Mouse (Mus musculus) C3H10T1/2 (cell line): ENCODE measurements around the gene Olfr93. TPM values are rescaled to one million over a fixed set of nuclear protein-coding genes. Genes with fewer than 3 reads are reported as not detected.

ENCODE experiments used
- polyA plus RNA-seq, 2 experiments: library from polyadenylated mRNA; unstranded; fragments of >200 nt; fragmentation: generic; extraction: Trizol; gene quantifications; one replicate each; pipeline ENCODE4 v1.2.1; 2012; ENCODE audit warnings: missing spikeins in 2 of 2

Olfr93 gene
- not detected for polyA plus RNA-seq

GRCm38 (mm10) chr17:37161394-37161793, at the start of gene Olfr93:
Olfr93 (minus strand) TSS chr17:37161494.

GRCm38 (mm10) chr17:37200894-37201293, 39.6 kb upstream of the Olfr93 start, which contains the start of gene Olfr94:
Olfr94 (minus strand) TSS chr17:37200994.

GRCm38 (mm10) chr17:37193656-37194055, 32.4 kb upstream of the Olfr93 start, which contains the start of gene Ubd:
Ubd (plus strand) TSS chr17:37193892.

GRCm38 (mm10) chr17:37119988-37120387, 41.3 kb downstream of the Olfr93 start, which contains the start of gene Olfr92:
Olfr92 (minus strand) TSS chr17:37120088.

GRCm38 (mm10) chr17:37098178-37098577, 63.1 kb downstream of the Olfr93 start, which contains the start of gene Olfr91:
Olfr91 (minus strand) TSS chr17:37098278.

Other genes starting within 250 kb of the Olfr93 start
- under 1 TPM; 0.05 to 0.08 TPM for gene Rnf39, start 218.6 kb downstream of the Olfr93 start, polyA plus RNA-seq
- 100 to 1,000 TPM; 197 to 372 TPM for gene Ppp1r11, start 209.8 kb downstream of the Olfr93 start, polyA plus RNA-seq
- gene Znrd1, start 202.9 kb downstream of the Olfr93 start, polyA plus RNA-seq: 100 to 1,000 TPM in 1 of 2 experiments, 10 to 100 TPM in 1; 84.4 to 119 TPM
- 1 to 10 TPM in 1 of 2 experiments, under 1 TPM in 1; 0.77 to 7.1 TPM for gene Znrd1as, start 202.9 kb downstream of the Olfr93 start, polyA plus RNA-seq
- gene 2410137M14Rik, start 180.3 kb downstream of the Olfr93 start, polyA plus RNA-seq: not detected
- under 1 TPM in 1 of 2 experiments, not detected in 1; 0.40 TPM for gene H2-M5, start 172.0 kb downstream of the Olfr93 start, polyA plus RNA-seq
- gene Zfp57, start 160.3 kb downstream of the Olfr93 start, polyA plus RNA-seq: 1 to 10 TPM; 4.6 to 6.5 TPM
- under 1 TPM in 1 of 2 experiments, not detected in 1; 0.04 TPM for gene Mog, start 138.1 kb downstream of the Olfr93 start, polyA plus RNA-seq
- 10 to 100 TPM in 1 of 2 experiments, 1 to 10 TPM in 1; 2.5 to 13.3 TPM for gene Gabbr1, start 115.5 kb downstream of the Olfr93 start, polyA plus RNA-seq
- not detected for gene Olfr90, start 73.0 kb downstream of the Olfr93 start, polyA plus RNA-seq
- not detected for gene Olfr91, start 63.2 kb downstream of the Olfr93 start, polyA plus RNA-seq
- gene Olfr92, start 41.4 kb downstream of the Olfr93 start, polyA plus RNA-seq: not detected
- under 1 TPM in 1 of 2 experiments, not detected in 1; 0.34 TPM for gene Ubd, start 32.4 kb upstream of the Olfr93 start, polyA plus RNA-seq
- gene Olfr94, start 39.5 kb upstream of the Olfr93 start, polyA plus RNA-seq: not detected
- not detected for gene Olfr95, start 51.6 kb upstream of the Olfr93 start, polyA plus RNA-seq
- gene Olfr96, start 58.7 kb upstream of the Olfr93 start, polyA plus RNA-seq: not detected
- gene Olfr97, start 75.8 kb upstream of the Olfr93 start, polyA plus RNA-seq: not detected
- not detected for gene Olfr98, start 102.3 kb upstream of the Olfr93 start, polyA plus RNA-seq
- 1 to 10 TPM in 1 of 2 experiments, under 1 TPM in 1; 0.35 to 4.0 TPM for gene H2-M3, start 108.7 kb upstream of the Olfr93 start, polyA plus RNA-seq
- gene Olfr99, start 122.0 kb upstream of the Olfr93 start, polyA plus RNA-seq: not detected
- gene Olfr101, start 142.8 kb upstream of the Olfr93 start, polyA plus RNA-seq: not detected
- not detected for gene Olfr102, start 155.6 kb upstream of the Olfr93 start, polyA plus RNA-seq
- gene Olfr103, start 178.2 kb upstream of the Olfr93 start, polyA plus RNA-seq: not detected
- gene Olfr104-ps, start 198.1 kb upstream of the Olfr93 start, polyA plus RNA-seq: not detected
- not detected for gene Olfr105-ps, start 217.5 kb upstream of the Olfr93 start, polyA plus RNA-seq
- not detected for gene Olfr106-ps, start 228.9 kb upstream of the Olfr93 start, polyA plus RNA-seq
- gene Olfr107, start 237.7 kb upstream of the Olfr93 start, polyA plus RNA-seq: not detected